Mouse (Mus musculus): ENCODE measurements around the gene Ttbk1.
A peak's percentile ranks its signal among the peaks of the same experiment; 100 is the strongest.

The Ttbk1 gene

GRCm38 (mm10) chr17:46467830-46468229 is 19.6 kb downstream of the Ttbk1 start:
- DNase-seq, result peak; percentile 73

DNA sequence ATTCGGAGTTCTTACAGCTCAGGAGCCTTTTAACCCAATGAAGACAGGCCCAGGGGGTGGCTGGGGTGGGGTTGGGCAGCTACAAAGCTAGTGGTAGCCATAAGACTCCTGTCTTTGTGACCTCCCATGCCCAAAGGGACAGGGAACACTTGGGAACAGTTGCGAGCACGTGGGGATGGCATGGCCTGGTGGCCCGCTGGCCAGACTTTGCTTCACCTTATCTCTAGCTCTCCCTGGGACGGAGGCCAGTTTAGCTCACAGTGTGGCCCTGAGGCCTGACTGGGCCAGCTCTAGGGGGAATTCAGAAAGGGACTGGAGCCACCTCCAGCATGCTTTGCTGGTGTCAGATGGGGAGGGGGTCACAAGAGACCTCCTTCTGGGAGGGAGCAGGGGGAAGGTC is 25.2 kb downstream of the Ttbk1 start:
- DNase-seq, result no peak

- no peak for DNase-seq
Measured at GRCm38 (mm10) chr17:46461347-46461746, 26.1 kb downstream of the Ttbk1 start.

GRCm38 (mm10) chr17:46460673-46461072 is 26.8 kb downstream of the Ttbk1 start:
- DNase-seq, result no peak

DNA sequence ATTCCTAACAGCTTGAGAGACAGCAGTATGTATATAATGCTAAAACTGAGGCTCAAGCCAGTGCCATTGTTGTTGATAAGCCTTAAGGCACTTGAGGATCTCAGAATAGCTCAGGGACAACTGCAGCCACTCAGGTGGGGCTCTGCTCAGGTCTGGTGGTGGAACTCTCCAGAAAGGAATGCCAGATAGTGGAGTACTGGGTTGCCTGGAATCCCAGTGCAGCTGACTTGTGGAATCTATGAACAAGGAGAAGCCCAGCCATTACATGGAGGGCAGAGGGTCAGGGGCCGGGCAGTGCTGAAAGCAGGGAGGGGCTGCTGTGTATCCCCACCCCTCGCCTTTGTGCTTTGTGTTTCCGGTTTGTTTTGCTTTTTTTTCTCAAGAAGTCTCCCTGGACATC is 29.0 kb downstream of the Ttbk1 start:
- no peak for DNase-seq

GRCm38 (mm10) chr17:46457791-46458190 is 29.7 kb downstream of the Ttbk1 start:
- DNase-seq, result peak; percentile 58

DNA sequence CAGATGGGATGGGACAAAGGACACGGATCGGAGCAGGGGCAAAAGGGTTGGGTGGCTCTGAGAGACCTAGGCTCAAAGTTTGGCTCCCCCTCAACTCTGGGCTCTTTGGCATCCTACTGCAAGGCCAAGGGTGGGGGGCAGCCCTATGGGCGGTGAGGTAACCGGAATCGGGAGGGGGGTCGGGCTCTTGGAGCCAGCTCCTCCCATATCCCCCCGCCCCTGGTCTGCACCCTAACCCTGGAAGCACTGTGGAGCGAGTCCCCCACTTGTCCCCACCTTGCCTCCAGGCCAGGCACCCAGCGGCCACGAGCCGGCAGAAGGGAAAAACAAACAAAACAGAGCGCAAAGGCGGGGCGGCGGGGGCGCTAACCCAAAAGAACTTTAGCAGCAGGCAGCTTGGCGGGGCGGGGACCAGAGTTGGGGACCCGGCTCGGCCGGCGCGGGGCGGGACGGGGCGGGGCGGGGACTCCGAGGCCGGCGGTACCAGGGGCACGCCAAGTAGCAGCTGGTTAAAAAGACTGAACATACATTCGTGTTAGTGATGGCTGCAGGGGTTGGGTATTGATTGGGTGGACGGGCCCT is 32.3 kb downstream of the Ttbk1 start:
- no peak for DNase-seq

- DNase-seq, result no peak
Measured at GRCm38 (mm10) chr17:46454539-46454938, 32.9 kb downstream of the Ttbk1 start.

DNA sequence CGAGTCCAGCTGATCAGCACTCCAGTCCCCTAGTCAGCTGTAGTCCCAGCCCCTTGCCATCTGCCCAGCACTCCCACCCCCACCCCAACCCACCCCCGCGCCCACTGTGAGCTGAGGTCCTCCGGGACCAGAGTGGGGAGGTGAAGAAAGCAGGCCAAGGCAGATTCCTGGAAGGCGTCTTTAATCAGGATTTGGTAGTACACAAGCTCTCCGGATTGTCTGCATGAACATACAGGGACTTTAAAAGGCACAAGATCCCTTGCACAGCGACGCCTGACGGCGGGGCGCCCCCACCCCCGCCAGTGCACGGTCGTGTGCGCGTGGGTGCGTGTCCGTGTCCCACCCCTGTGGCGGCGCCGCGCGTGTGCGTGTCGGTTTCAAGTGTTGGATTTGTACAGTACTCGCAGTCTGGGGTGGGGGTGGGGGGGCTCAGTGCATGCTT is 33.5 kb downstream of the Ttbk1 start:
- DNase-seq, result no peak

DNA sequence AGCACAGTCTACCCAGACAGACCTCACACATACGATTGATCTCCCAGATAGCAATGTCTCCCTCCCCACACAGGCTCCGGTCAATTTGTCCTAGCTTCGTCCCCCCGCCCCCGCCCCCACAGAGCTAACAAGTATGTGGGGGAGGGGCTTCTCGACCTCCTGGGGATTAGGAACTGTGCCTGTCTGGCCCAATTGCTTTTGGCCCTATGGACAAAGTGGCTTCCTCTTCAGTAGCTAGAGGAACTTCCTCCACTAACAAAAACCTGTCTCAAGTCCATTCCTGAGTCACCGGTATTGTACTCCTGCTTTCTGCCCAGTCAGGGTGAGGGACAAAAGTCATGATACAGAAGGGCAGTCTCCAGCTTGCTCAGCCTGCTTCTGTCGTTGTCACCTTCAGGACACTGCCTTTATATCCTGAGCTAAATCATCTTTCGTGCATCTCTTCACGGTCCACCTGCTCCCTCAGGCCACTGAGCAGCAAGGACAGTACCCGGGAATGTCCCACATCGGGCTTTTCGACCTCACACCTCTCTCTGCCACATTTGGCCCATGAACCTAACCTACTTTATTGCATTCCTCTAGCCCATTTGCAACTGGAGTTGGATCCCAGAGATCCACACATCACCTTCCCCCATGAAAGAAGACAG is 34.0 kb downstream of the Ttbk1 start:
- DNase-seq, result no peak

- DNase-seq, result no peak
Measured at GRCm38 (mm10) chr17:46452683-46453082, 34.8 kb downstream of the Ttbk1 start.

- DNase-seq, result no peak
Measured at GRCm38 (mm10) chr17:46446264-46446663, 41.2 kb downstream of the Ttbk1 start.

DNA sequence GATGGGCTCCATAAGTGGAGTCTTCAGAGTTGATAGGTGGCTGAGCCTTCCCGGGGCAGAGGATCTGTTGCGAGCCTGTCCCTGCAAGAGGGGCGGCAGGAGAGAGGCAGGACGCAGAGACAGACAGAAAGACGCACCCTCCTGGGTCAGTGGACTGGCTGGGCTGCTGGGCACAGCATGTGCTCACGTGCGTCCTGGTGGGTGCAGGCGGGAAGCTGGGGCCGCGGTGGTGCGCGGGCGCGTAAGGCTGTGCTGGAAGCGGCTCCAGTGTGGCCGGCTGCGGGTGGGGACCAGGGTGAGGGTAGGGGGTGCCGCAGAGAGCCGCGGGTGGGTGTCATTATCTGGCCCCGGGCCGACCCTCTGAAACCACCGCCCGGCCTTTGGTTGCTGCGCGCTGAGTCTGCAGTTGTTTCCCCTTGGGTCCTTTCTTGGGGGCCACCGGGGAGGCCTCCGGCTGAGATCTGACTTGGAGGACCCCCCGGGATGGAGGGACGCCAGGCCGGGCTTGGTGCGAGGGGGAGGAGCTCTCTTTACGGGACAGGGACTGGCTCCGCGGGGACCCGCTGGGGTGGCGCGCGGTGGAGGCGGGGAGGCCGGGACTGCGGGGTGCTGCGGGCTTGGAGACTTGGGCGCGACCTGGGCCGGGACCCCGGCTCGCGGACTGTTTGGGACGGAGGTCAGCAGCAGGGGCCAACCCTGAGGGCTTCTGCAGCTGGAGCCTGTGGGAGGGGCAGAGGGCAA is 42.5 kb downstream of the Ttbk1 start:
- DNase-seq, result no peak

DNA sequence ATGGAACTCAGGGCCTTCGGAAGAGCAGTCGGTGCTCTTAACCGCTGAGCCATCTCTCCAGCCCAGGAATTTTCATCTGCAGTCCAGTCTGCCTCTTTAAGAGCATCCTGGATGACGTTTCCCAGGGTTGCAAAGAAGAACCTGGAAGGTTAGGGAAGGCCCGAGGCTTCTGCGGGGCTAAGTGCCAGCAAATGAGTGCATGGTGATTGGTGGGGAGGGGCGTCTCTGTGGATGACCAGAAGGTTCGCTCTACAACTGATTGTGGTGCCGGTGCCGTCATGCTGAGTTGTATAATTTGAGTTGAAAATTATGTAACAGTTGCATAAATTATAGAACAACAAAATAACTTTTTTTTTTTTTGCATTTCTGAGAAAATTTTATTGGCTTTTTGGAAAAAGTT is 48.3 kb downstream of the Ttbk1 start:
- no peak for DNase-seq

DNA sequence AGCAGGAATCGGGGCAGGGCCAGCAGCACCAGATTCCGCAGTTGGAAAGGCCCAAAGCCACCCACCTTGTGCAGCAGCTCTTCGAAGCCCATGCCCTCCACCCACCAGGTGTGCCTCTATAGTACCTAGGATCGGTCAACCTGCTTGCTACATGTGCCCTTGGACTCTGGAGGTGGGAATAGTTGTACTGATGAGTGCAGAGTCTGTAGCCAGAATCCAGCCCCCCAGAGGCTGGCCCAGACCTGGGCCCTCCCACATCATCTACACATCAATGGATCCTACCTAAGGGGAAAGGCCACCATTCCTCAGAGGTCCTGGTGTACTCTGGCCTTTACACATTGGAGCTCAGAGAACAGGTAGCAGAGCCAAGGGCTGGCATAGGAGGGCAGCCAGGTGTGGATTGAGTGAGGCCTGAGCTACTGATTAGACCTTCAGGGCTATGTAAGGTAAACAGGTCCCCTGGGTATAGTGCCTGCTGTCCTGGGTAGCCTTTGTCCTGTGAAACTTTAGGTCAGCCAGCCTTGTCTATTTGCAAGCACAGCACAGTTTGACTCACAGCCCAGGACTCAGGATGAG is 49.1 kb downstream of the Ttbk1 start, which contains the start of gene Slc22a7:
Gene Slc22a7 (minus strand): TSS at position 160 of the 576 bp plus-strand sequence.
- no peak for DNase-seq

GRCm38 (mm10) chr17:46436672-46437366 is 50.7 kb downstream of the Ttbk1 start:
- DNase-seq, result peak; percentile 60

GRCm38 (mm10) chr17:46433627-46434026 is 53.8 kb downstream of the Ttbk1 start:
- no peak for DNase-seq

DNA sequence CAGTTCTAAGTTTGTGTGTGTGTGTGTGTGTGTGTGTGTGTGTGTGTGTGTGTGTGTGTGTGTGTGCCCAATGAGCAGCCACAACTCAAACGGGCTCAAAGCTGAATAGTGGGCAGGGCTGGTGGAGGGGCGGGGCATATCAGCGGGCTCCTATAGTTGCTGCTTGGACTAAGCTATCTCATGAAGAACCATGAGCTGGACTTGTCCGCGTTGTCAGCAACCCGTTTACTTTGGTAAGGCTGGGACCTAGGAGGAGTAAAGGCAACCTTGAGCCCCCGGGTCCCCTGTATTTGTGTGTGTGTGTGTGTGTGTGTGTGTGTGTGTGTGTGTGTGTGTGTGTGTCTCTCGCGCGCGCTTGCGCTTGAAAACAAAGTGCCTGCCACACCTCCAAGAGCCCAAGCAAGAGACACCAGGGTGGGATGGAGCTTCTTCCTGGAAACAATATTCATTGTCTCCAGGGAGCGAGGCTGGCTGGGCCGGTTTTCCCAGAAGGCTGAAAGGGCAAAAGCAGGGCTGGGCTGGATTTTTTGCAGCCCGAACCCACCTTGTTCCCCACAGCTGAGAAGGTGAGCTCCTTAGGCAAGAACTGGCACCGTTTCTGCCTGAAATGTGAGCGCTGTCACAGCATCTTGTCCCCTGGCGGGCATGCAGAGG is 58.6 kb downstream of the Ttbk1 start, which contains the start of gene Crip3:
Gene Crip3 (plus strand): TSS at position 166 of the 654 bp plus-strand sequence.
- no peak for DNase-seq

GRCm38 (mm10) chr17:46426496-46426895 is 61.0 kb downstream of the Ttbk1 start:
- DNase-seq, result no peak

DNA sequence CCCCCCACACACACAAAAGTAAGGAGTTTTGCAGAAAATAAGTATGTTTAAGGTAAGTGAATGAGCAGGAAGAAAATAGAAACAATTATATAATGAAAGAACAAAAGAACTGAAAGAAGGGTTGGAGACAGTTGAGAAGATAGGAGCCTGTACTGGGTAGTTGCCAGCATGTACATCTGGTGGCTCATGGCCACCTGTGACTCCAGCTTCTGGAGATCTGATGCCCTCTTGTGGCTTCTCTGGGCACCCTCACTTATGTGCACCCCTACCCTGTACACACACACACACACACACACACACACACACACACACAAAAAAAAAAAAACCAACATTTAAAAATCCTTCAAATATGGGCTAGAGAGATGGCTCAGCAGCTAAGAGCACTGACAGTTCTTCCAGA is 67.8 kb downstream of the Ttbk1 start:
- no peak for DNase-seq

GRCm38 (mm10) chr17:46418628-46419027 is 68.8 kb downstream of the Ttbk1 start:
- no peak for DNase-seq

- no peak for DNase-seq
Measured at GRCm38 (mm10) chr17:46408478-46408877, 79.0 kb downstream of the Ttbk1 start.
